Mouse (Mus musculus) macrophage (primary cell): ENCODE measurements around the gene AU021092. TPM values are rescaled to one million over a fixed set of nuclear protein-coding genes. Genes with fewer than 3 reads are reported as not detected.
A peak's percentile ranks its signal among the peaks of the same experiment; 100 is the strongest.
"Not testable (repeated sequence)": the region's sequence is repeated elsewhere in the genome, so short reads cannot be mapped to it uniquely, and the experiment has no call there.

Experiments
- H3K27ac ChIP-seq: fragments of 350-480 bp; formaldehyde crosslinking; 2 replicates; pipeline ENCODE4 v1.9.0; 2021
- H3K36me3 ChIP-seq: fragments of 350-480 bp; formaldehyde crosslinking; 2 replicates; pipeline ENCODE4 v1.9.0; 2021; ENCODE audit errors: inconsistent target
- H3K4me3 ChIP-seq: fragments of 350-480 bp; formaldehyde crosslinking; 2 replicates; pipeline ENCODE4 v1.9.0; 2021; ENCODE audit errors: inconsistent target
- H3K79me2 ChIP-seq: fragments of 350-480 bp; formaldehyde crosslinking; 2 replicates; pipeline ENCODE4 v1.9.0; 2021; ENCODE audit errors: inconsistent target
- WGBS: methylation state at CpG from one replicate; pipeline ENCODE4 v1.1.7; 2026; ENCODE audit warnings: inconsistent platforms; ENCODE audit not compliant: missing documents; 5-methylcytosine and 5-hydroxymethylcytosine counted together
- polyA plus RNA-seq: library from polyadenylated mRNA; stranded (reverse); fragments of 250-400 nt; gene quantifications from 3 replicates; pipeline ENCODE4 v1.2.4, GENCODE M21; 2018; ENCODE audit warnings: inconsistent platforms

Gene AU021092
- polyA plus RNA-seq, 1 experiment from 2014 or later: not detected

DNA sequence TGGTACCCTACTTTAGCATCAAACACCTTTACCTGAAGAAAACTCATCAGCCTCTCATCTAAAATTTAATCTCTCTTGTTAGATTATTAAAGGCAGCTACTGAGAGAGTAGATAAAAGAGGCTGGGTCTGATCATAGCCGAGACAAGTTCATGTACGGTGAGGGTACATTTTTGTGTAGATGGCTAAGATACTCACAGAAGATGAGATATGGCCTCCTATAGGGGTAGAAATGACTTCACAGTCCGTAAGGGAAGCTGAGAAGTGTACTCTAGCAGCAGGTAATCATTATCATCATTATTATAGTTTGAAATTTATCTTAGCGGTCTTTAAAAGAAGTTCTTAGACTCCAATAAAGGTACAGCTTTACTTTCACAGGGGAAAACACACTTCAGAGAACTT, 10.9 kb upstream of the AU021092 start:
- 85% methylated on average over 4 of the region's 4 CpGs for WGBS
- peaks cover 26% of the 10 kb centered on the region; the same call in 1 of the 2 replicates for H3K79me2 ChIP-seq
- no peak overlapping the region for H3K27ac ChIP-seq
- no peak overlapping the region for H3K4me3 ChIP-seq
- H3K36me3 ChIP-seq: peaks cover 9% of the 10 kb centered on the region; the same call in 1 of the 2 replicates

DNA sequence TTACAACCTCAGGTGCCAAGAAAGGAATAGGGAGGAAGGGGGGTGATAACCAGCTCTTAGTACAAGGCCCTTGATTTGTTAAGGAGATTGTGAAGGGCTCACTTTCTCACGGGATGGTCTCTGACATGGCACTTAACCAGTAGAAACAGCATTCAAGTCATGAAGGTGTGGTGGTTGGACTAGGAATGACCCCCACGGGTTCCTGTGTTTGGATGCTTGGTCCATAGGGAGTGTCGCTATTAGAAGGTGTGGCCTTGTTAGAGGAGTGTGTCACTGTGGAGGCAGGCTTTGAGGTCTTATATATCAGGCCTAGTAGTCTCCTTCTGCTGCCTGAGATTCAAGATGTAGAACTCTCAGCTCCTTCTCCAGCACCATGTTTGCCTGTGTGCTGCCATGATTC, 6.0 kb upstream of the AU021092 start:
- H3K27ac ChIP-seq, H3K79me2 ChIP-seq, H3K4me3 ChIP-seq, H3K36me3 ChIP-seq: not testable (repeated sequence)
- WGBS: 80% methylated on average over 3 of the region's 3 CpGs

DNA sequence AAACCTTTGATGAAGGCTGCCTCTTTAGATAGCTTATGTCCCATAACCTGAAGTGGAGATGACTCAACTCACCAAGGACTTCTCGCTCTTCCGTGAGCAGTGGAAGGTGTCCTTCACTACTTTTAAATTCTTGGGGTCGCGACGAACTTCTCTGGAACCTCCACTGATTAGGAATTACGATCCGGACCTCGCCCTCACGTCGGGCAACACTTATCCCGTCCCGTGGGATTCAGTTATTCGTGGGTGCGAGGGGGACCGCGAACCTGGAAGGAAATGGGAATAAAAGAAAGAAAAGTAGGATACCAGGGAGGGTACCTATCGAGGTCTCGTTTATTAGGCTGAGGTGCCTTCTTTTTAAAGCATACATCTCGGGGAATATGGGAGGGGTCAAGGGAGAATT, 5.4 kb upstream of the AU021092 start:
- H3K79me2 ChIP-seq, H3K27ac ChIP-seq, H3K36me3 ChIP-seq, H3K4me3 ChIP-seq: not testable (repeated sequence)
- WGBS: 90% methylated on average over 12 of the region's 19 CpGs

GRCm38 (mm10) chr16:5226534-5226933, 4.4 kb upstream of the AU021092 start:
- H3K4me3 ChIP-seq, H3K36me3 ChIP-seq, H3K27ac ChIP-seq, H3K79me2 ChIP-seq: not testable (repeated sequence)
- 0% methylated on average over 1 of the region's 1 CpGs for WGBS

DNA sequence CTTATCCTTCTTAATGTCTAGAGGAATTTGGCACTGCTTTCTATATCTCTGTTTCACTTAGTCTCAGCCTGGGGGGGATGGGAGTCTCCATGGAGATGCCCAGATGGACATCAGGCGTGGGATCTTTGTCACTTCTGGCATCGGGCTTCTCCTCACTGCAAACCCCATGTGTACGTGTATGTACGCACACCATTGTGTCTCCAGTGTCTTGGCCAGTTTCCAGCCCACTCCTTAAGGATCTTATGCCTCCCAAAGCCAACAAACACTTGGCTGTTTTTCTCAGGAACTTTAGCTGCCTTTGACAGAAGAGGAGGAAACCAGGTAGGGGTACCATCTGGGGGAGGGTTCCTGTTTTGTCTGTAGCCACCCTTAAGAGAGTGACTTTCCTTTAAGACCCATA, 696 bp downstream of the AU021092 start:
- no peak overlapping the region for H3K27ac ChIP-seq
- H3K36me3 ChIP-seq: no peaks in the 10 kb centered on the region
- no peak overlapping the region for H3K4me3 ChIP-seq
- H3K79me2 ChIP-seq: no peaks in the 10 kb centered on the region
- 75% methylated on average over 4 of the region's 4 CpGs for WGBS

- 88% methylated on average over 5 of the region's 5 CpGs for whole genome bisulfite sequencing
- no peak overlapping the region for H3K4me3 ChIP-seq
- no peaks in the 10 kb centered on the region for H3K36me3 ChIP-seq
- H3K27ac ChIP-seq: no peak overlapping the region
- H3K79me2 ChIP-seq: no peaks in the 10 kb centered on the region
Observed at GRCm38 (mm10) chr16:5217341-5218133, 4.6 kb downstream of the AU021092 start.

DNA sequence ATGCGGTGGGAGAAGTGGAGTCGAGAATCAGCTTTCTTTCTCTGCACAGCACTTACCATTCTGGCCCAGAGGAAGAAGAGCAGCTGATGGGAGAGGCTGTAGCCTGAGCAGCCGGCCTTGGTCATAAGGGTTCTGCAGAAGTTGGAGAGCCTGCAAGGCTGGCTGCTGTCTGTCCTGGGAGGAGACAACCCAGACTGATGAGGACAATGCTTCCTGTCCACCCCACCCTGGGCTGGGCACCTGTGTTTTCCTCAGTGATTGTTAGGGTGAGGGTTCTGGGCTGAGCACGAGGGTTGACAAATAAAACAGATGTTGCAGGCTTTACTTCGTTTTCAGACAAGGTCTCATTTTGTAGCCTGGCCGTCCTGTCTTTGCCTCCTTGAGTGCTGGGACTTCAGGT, 5.4 kb downstream of the AU021092 start:
- no peaks in the 10 kb centered on the region for H3K36me3 ChIP-seq
- no peak overlapping the region for H3K27ac ChIP-seq
- 84% methylated on average over 6 of the region's 6 CpGs for WGBS
- H3K79me2 ChIP-seq: no peaks in the 10 kb centered on the region
- H3K4me3 ChIP-seq: no peak overlapping the region

DNA sequence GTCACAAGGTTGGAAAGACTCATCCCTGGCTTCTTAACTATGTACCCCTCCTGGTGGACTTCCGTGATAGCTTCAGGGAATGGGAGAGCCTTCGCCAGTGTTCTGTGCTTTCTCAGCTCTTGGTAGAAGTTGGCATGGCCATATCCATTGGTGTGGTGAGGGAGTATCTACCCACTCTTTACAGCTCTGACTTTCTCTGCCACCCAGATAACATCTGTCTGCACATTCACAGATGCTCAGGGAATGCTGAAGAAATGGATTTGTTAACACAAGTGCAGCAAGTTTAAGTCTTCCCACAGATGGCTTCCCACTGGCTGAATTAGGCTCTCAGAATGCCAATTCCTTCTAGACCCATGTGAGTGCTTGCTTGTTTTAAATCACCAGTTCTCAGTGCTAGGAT, 8.0 kb downstream of the AU021092 start:
- H3K4me3 ChIP-seq: no peak overlapping the region
- no peaks in the 10 kb centered on the region for H3K79me2 ChIP-seq
- WGBS: 91% methylated on average over 2 of the region's 2 CpGs
- H3K27ac ChIP-seq: no peak overlapping the region
- no peaks in the 10 kb centered on the region for H3K36me3 ChIP-seq

GRCm38 (mm10) chr16:5212150-5212549, 9.9 kb downstream of the AU021092 start:
- Histone ChIP-seq H3K36me3 (no peaks in the 10 kb centered on the region), H3K27ac (no peak overlapping the region), H3K79me2 (no peaks in the 10 kb centered on the region), H3K4me3 (no peak overlapping the region)
- WGBS: 100% methylated on average over 3 of the region's 3 CpGs

- 20% methylated on average over 2 of the region's 2 CpGs for WGBS
- H3K36me3 ChIP-seq: no peaks in the 10 kb centered on the region
- H3K4me3 ChIP-seq: no peak overlapping the region
- H3K27ac ChIP-seq: no peak overlapping the region
- no peaks in the 10 kb centered on the region for H3K79me2 ChIP-seq
Observed at GRCm38 (mm10) chr16:5210365-5210764, 11.7 kb downstream of the AU021092 start.

DNA sequence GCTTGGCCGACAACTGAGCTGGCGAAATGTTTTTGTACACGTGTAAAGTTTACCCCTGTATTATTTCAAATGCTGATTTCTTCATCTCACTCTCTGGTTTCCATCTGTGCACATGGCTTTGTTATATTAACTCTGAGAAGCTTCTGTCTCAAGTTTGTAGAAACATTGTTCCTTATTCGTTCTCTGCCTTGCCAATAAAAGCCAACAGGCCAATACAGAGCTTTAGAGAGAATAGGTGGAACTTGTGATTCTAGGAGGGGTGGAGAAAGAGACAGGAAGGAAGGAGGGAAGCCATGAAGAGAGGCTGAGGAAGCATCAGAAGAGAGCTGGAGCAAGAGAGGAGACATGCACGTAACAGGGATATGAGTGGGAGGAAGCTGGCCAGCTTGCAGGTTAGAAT, 16.0 kb downstream of the AU021092 start:
- H3K4me3 ChIP-seq: no peak overlapping the region
- H3K27ac ChIP-seq: no peak overlapping the region
- WGBS: 85% methylated on average over 5 of the region's 5 CpGs

GRCm38 (mm10) chr16:5205431-5205970, 16.6 kb downstream of the AU021092 start:
- Histone ChIP-seq H3K27ac (no peak overlapping the region), H3K79me2 (peaks cover 34% of the 10 kb centered on the region), H3K36me3 (peaks cover 9% of the 10 kb centered on the region; the same call in 1 of the 2 replicates), H3K4me3 (no peak overlapping the region)
- WGBS: 98% methylated on average over 5 of the region's 5 CpGs

More for the DNA sequence above, 16.0 kb downstream of the AU021092 start:
- Histone ChIP-seq H3K36me3 (peaks cover 4% of the 10 kb centered on the region; the same call in 1 of the 2 replicates), H3K79me2 (peaks cover 29% of the 10 kb centered on the region)

GRCm38 (mm10) chr16:5203668-5204433, 18.2 kb downstream of the AU021092 start, which contains the start of gene Nagpa:
Gene Nagpa (minus strand): TSS chr16:5204012.
- H3K79me2 ChIP-seq: peaks cover 34% of the 10 kb centered on the region
- peaks cover 26% of the 10 kb centered on the region for H3K36me3 ChIP-seq
- peak within 1 kb of the TSS; percentile 63 for H3K4me3 ChIP-seq
- peak within 1 kb of the TSS; percentile 80 for H3K27ac ChIP-seq
- 2% methylated on average over 40 of the region's 40 CpGs for WGBS

- 0% methylated on average over 36 of the region's 36 CpGs for WGBS
- H3K79me2 ChIP-seq: peaks cover 34% of the 10 kb centered on the region
- H3K36me3 ChIP-seq: peaks cover 32% of the 10 kb centered on the region
- peak overlapping the region; percentile 63 for H3K4me3 ChIP-seq
- peak overlapping the region; percentile 61 for H3K27ac ChIP-seq
Observed at GRCm38 (mm10) chr16:5203200-5203599, 18.9 kb downstream of the AU021092 start.

GRCm38 (mm10) chr16:5202681-5203080, 19.4 kb downstream of the AU021092 start:
- Histone ChIP-seq H3K4me3 (peak overlapping the region; percentile 63), H3K36me3 (peaks cover 38% of the 10 kb centered on the region), H3K79me2 (peaks cover 34% of the 10 kb centered on the region), H3K27ac (peak overlapping the region; percentile 61)
- WGBS: 7% methylated on average over 4 of the region's 4 CpGs
